Mouse (Mus musculus): ENCODE measurements around the gene Ddx54. TPM values are rescaled to one million over a fixed set of nuclear protein-coding genes. Genes with fewer than 3 reads are reported as not detected.

The Ddx54 gene
- polyA plus RNA-seq, 2 experiments, result 34.1 to 36.1 TPM

GRCm38 (mm10) chr5:120600946-120601668 is 11.4 kb upstream of the Ddx54 start:
- Histone ChIP-seq H3K27me3 (ENCODE audit: control insufficient read depth, insufficient read depth, low read length) (no peaks in the 10 kb centered on the region), H3K4me3 (replicated peaks; ENCODE audit: low read length) (no peak overlapping the region), H3K4me1 (ENCODE audit: control insufficient read depth, insufficient read depth, low read length) (no peaks in the 10 kb centered on the region), H3K27ac (replicated peaks; ENCODE audit: low read depth, low read length) (no peak overlapping the region), H3K9ac (ENCODE audit: low read depth, low read length, severe bottlenecking) (no peak overlapping the region), H3K36me3 (ENCODE audit: control insufficient read depth, insufficient read depth, low read length) (no peaks in the 10 kb centered on the region), H3K9me3 (ENCODE audit: control insufficient read depth, low read length) (no peaks in the 10 kb centered on the region), H3K4me2 (replicated peaks; ENCODE audit: low read depth, low read length, severe bottlenecking) (no peak overlapping the region)
- no peak for TF ChIP-seq POLR2A (IDR thresholded peaks at IDR 0.05; ENCODE audit: borderline replicate concordance, extremely low read depth, insufficient read depth, insufficient read length)
- ATAC-seq (ENCODE audit: low FRiP score, low read depth) (no peak), DNase-seq (ENCODE audit: low spot score) (no peak)
- 69% methylated on average over 11 of the region's 11 CpGs for WGBS

DNA sequence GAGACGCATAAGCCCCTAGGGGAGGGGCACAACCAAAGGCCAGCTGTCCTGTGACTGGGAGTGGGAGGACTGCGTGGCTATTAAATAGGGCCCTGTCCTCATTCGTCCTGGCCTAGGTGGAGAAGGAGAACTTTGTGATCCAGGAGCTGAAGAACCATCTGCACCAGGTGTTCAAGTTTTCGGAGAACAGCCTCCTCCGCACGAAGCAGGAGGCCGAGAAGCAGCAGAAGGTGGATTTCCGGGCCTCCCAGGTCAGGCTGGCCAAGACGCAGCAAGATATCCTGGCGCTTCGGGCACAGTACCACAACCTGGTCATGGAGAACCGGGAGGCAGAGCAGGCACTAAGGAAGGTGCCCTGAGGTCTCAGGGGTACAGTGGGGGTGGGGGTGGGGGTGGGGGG is 10.3 kb upstream of the Ddx54 start:
- ATAC-seq (ENCODE audit: low FRiP score, low read depth), result no peak
- no peak overlapping the region for H3K27ac ChIP-seq (replicated peaks; ENCODE audit: low read depth, low read length)
- 93% methylated on average over 12 of the region's 12 CpGs for WGBS
- H3K4me2 ChIP-seq (replicated peaks; ENCODE audit: low read depth, low read length, severe bottlenecking), result no peak overlapping the region
- no peaks in the 10 kb centered on the region for H3K36me3 ChIP-seq (ENCODE audit: control insufficient read depth, insufficient read depth, low read length)
- DNase-seq (ENCODE audit: low spot score), result no peak
- H3K4me1 ChIP-seq (ENCODE audit: control insufficient read depth, insufficient read depth, low read length), result no peaks in the 10 kb centered on the region
- no peaks in the 10 kb centered on the region for H3K27me3 ChIP-seq (ENCODE audit: control insufficient read depth, insufficient read depth, low read length)
- no peak for TF ChIP-seq POLR2A (IDR thresholded peaks at IDR 0.05; ENCODE audit: borderline replicate concordance, extremely low read depth, insufficient read depth, insufficient read length)
- no peak overlapping the region for H3K9ac ChIP-seq (ENCODE audit: low read depth, low read length, severe bottlenecking)
- H3K4me3 ChIP-seq (replicated peaks; ENCODE audit: low read length), result no peak overlapping the region
- H3K9me3 ChIP-seq (ENCODE audit: control insufficient read depth, low read length), result no peaks in the 10 kb centered on the region

DNA sequence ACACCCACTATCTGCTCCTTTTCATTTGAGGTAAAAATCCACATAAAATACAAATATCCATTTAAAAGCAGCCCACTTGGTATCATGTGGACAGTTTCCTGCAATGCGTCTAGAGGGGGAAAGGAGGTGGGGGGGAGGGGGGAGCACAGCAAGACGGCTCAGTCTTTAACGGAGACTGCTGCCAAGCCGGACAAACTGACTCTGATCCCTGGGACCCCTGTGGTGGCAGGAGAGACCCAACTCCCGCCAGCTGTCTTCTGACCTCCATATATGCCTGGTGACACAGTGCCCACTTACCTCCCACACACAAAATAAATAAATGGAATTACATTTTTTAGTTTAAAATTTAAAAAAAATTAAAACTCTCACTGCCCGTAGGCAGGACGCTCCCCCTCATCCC is 9.0 kb upstream of the Ddx54 start:
- ATAC-seq (ENCODE audit: low FRiP score, low read depth) (no peak), DNase-seq (ENCODE audit: low spot score) (no peak)
- Histone ChIP-seq H3K27me3 (ENCODE audit: control insufficient read depth, insufficient read depth, low read length) (no peaks in the 10 kb centered on the region), H3K4me1 (ENCODE audit: control insufficient read depth, insufficient read depth, low read length) (no peaks in the 10 kb centered on the region), H3K36me3 (ENCODE audit: control insufficient read depth, insufficient read depth, low read length) (0 out of 2 replicates have a peak, but pooled peaks cover 4% of the 10 kb centered on the region), H3K27ac (replicated peaks; ENCODE audit: low read depth, low read length) (no peak overlapping the region), H3K9me3 (ENCODE audit: control insufficient read depth, low read length) (no peaks in the 10 kb centered on the region), H3K4me3 (replicated peaks; ENCODE audit: low read length) (no peak overlapping the region), H3K9ac (ENCODE audit: low read depth, low read length, severe bottlenecking) (no peak overlapping the region), H3K4me2 (replicated peaks; ENCODE audit: low read depth, low read length, severe bottlenecking) (no peak overlapping the region)
- 52% methylated on average over 7 of the region's 7 CpGs for WGBS
- TF ChIP-seq POLR2A (IDR thresholded peaks at IDR 0.05; ENCODE audit: borderline replicate concordance, extremely low read depth, insufficient read depth, insufficient read length), result no peak

GRCm38 (mm10) chr5:120604839-120605238 is 7.7 kb upstream of the Ddx54 start:
- TF ChIP-seq POLR2A (IDR thresholded peaks at IDR 0.05; ENCODE audit: borderline replicate concordance, extremely low read depth, insufficient read depth, insufficient read length), result no peak

GRCm38 (mm10) chr5:120605241-120605661 is 7.3 kb upstream of the Ddx54 start:
- H3K9ac ChIP-seq (ENCODE audit: low read depth, low read length, severe bottlenecking), result peak overlapping the region; percentile 25; the same call in 1 of the 2 replicates
- DNase-seq (ENCODE audit: low spot score), result no peak

More at GRCm38 (mm10) chr5:120604839-120605238, 7.7 kb upstream of the Ddx54 start:
- ATAC-seq (ENCODE audit: low FRiP score, low read depth), result peak; percentile 46; the same call in 1 of the 2 replicates
- Histone ChIP-seq H3K9me3 (ENCODE audit: control insufficient read depth, low read length) (no peaks in the 10 kb centered on the region), H3K4me1 (ENCODE audit: control insufficient read depth, insufficient read depth, low read length) (no peaks in the 10 kb centered on the region), H3K4me3 (replicated peaks; ENCODE audit: low read length) (peak overlapping the region; percentile 35), H3K27me3 (ENCODE audit: control insufficient read depth, insufficient read depth, low read length) (no peaks in the 10 kb centered on the region), H3K4me2 (replicated peaks; ENCODE audit: low read depth, low read length, severe bottlenecking) (peak overlapping the region; percentile 61), H3K36me3 (ENCODE audit: control insufficient read depth, insufficient read depth, low read length) (0 out of 2 replicates have a peak, but pooled peaks cover 10% of the 10 kb centered on the region), H3K9ac (ENCODE audit: low read depth, low read length, severe bottlenecking) (0 out of 2 replicates have a peak overlapping the region, but pooled peaks have one; percentile 25), H3K27ac (replicated peaks; ENCODE audit: low read depth, low read length) (no peak overlapping the region)
- WGBS, result 4% methylated on average over 6 of the region's 6 CpGs
- DNase-seq (ENCODE audit: low spot score), result peak; percentile 76

More at GRCm38 (mm10) chr5:120605241-120605661, 7.3 kb upstream of the Ddx54 start:
- Histone ChIP-seq H3K4me3 (replicated peaks; ENCODE audit: low read length) (peak overlapping the region; percentile 35), H3K36me3 (ENCODE audit: control insufficient read depth, insufficient read depth, low read length) (0 out of 2 replicates have a peak, but pooled peaks cover 10% of the 10 kb centered on the region), H3K27me3 (ENCODE audit: control insufficient read depth, insufficient read depth, low read length) (no peaks in the 10 kb centered on the region), H3K4me2 (replicated peaks; ENCODE audit: low read depth, low read length, severe bottlenecking) (peak overlapping the region; percentile 61), H3K4me1 (ENCODE audit: control insufficient read depth, insufficient read depth, low read length) (no peaks in the 10 kb centered on the region), H3K9me3 (ENCODE audit: control insufficient read depth, low read length) (no peaks in the 10 kb centered on the region), H3K27ac (replicated peaks; ENCODE audit: low read depth, low read length) (no peak overlapping the region)
- no peak for TF ChIP-seq POLR2A (IDR thresholded peaks at IDR 0.05; ENCODE audit: borderline replicate concordance, extremely low read depth, insufficient read depth, insufficient read length)
- ATAC-seq (ENCODE audit: low FRiP score, low read depth), result peak; percentile 14; the same call in 1 of the 2 replicates
- WGBS, result 4% methylated on average over 10 of the region's 10 CpGs
